Mouse (Mus musculus): Measurements from ENCODE around the gene Arl16. TPM values are rescaled to one million over a fixed set of nuclear protein-coding genes. Genes with fewer than 3 reads are reported as not detected.
A peak's percentile ranks its signal among the peaks of the same experiment; 100 is the strongest.

Arl16 gene
- polyA plus RNA-seq, 2 experiments = 9.9 to 13.0 TPM

- Histone ChIP-seq H3K9me3 (ENCODE audit: control insufficient read depth, low read length) (no peaks in the 10 kb centered on the region), H3K27me3 (ENCODE audit: control insufficient read depth, insufficient read depth, low read length) (no peaks in the 10 kb centered on the region), H3K4me3 (ENCODE audit: insufficient read depth in 1 of 2, low read depth in 2 of 2, low read length in 2 of 2) (peak overlapping the region in 1 of 2 experiments; percentile 92; a peak in 2 of 4 replicates), H3K36me3 (replicated peaks; ENCODE audit: control insufficient read depth, insufficient read depth, low read depth) (peaks cover 51% of the 10 kb centered on the region), H3K4me2 (ENCODE audit: low read depth) (peak overlapping the region; percentile 70), H3K27ac (peak overlapping the region; percentile 1; the same call in 1 of the 2 replicates), H3K9ac (replicated peaks) (peak overlapping the region; percentile 92), H3K4me1 (replicated peaks; ENCODE audit: control insufficient read depth in 2 of 2, insufficient read depth in 2 of 2, low read length in 1 of 2) (peaks cover 3 to 4% of the 10 kb centered on the region in 2 experiments; a peak in 3 of 4 replicates)
- no peak for ATAC-seq (ENCODE audit: insufficient read depth)
- no peak for DNase-seq (ENCODE audit: low read depth in 3 of 3, low spot score in 3 of 3)
- TF ChIP-seq CTCF (IDR thresholded peaks at IDR 0.05; ENCODE audit: low read depth) (no peak), EP300 (IDR thresholded peaks at IDR 0.05; ENCODE audit: low read depth) (no peak)
- 86% methylated on average over 7 of the region's 7 CpGs for WGBS (ENCODE audit: insufficient replicate concordance)
Measured at GRCm38 (mm10) chr11:120483448-120483934, 16.1 kb upstream of the Arl16 start.

GRCm38 (mm10) chr11:120472052-120472451 is 4.6 kb upstream of the Arl16 start:
- Histone ChIP-seq H3K27me3 (ENCODE audit: control insufficient read depth, insufficient read depth, low read length) (no peaks in the 10 kb centered on the region), H3K9me3 (ENCODE audit: control insufficient read depth, low read length) (no peaks in the 10 kb centered on the region), H3K4me3 (ENCODE audit: insufficient read depth in 1 of 2, low read depth in 2 of 2, low read length in 2 of 2) (no peak overlapping the region), H3K9ac (replicated peaks) (no peak overlapping the region), H3K4me2 (ENCODE audit: low read depth) (no peak overlapping the region), H3K27ac (no peak overlapping the region), H3K4me1 (replicated peaks; ENCODE audit: control insufficient read depth in 2 of 2, insufficient read depth in 2 of 2, low read length in 1 of 2) (peaks cover 6 to 7% of the 10 kb centered on the region in 2 experiments), H3K36me3 (replicated peaks; ENCODE audit: control insufficient read depth, insufficient read depth, low read depth) (peaks cover 54% of the 10 kb centered on the region)
- WGBS (ENCODE audit: insufficient replicate concordance) = 88% methylated on average over 6 of the region's 6 CpGs
- DNase-seq (ENCODE audit: low read depth in 3 of 3, low spot score in 3 of 3) (no peak), ATAC-seq (ENCODE audit: insufficient read depth) (no peak)
- TF ChIP-seq CTCF (IDR thresholded peaks at IDR 0.05; ENCODE audit: low read depth) (no peak), EP300 (IDR thresholded peaks at IDR 0.05; ENCODE audit: low read depth) (no peak)

- H3K4me2 ChIP-seq (ENCODE audit: low read depth) = peak overlapping the region; percentile 98
- WGBS (ENCODE audit: insufficient replicate concordance) = under 1% methylated on average over 33 of the region's 33 CpGs
- no peaks in the 10 kb centered on the region for H3K9me3 ChIP-seq (ENCODE audit: control insufficient read depth, low read length)
- no peaks in the 10 kb centered on the region for H3K27me3 ChIP-seq (ENCODE audit: control insufficient read depth, insufficient read depth, low read length)
- DNase-seq (ENCODE audit: low read depth in 3 of 3, low spot score in 3 of 3) (no peak), ATAC-seq (ENCODE audit: insufficient read depth) (peak; percentile 70)
- H3K36me3 ChIP-seq (replicated peaks; ENCODE audit: control insufficient read depth, insufficient read depth, low read depth) = peaks cover 26% of the 10 kb centered on the region
- H3K27ac ChIP-seq = peak overlapping the region; percentile 41
- peak overlapping the region; percentile 86 for H3K9ac ChIP-seq (replicated peaks)
- H3K4me3 ChIP-seq (ENCODE audit: insufficient read depth in 1 of 2, low read depth in 2 of 2, low read length in 2 of 2) = peak overlapping the region; percentile 78 to 99
- peaks cover 10 to 13% of the 10 kb centered on the region in 2 experiments for H3K4me1 ChIP-seq (replicated peaks; ENCODE audit: control insufficient read depth in 2 of 2, insufficient read depth in 2 of 2, low read length in 1 of 2)
- TF ChIP-seq CTCF (IDR thresholded peaks at IDR 0.05; ENCODE audit: low read depth) = no peak
- no peak for TF ChIP-seq EP300 (IDR thresholded peaks at IDR 0.05; ENCODE audit: low read depth)
Measured at GRCm38 (mm10) chr11:120467736-120468092, 307 bp upstream of the Arl16 start.

- DNase-seq (ENCODE audit: low read depth in 3 of 3, low spot score in 3 of 3) (no peak), ATAC-seq (ENCODE audit: insufficient read depth) (no peak)
- Histone ChIP-seq H3K27me3 (ENCODE audit: control insufficient read depth, insufficient read depth, low read length) (no peaks in the 10 kb centered on the region), H3K4me3 (ENCODE audit: insufficient read depth in 1 of 2, low read depth in 2 of 2, low read length in 2 of 2) (no peak overlapping the region), H3K9me3 (ENCODE audit: control insufficient read depth, low read length) (no peaks in the 10 kb centered on the region), H3K4me1 (replicated peaks; ENCODE audit: control insufficient read depth in 2 of 2, insufficient read depth in 2 of 2, low read length in 1 of 2) (peaks cover 10 to 13% of the 10 kb centered on the region in 2 experiments), H3K27ac (no peak overlapping the region), H3K36me3 (replicated peaks; ENCODE audit: control insufficient read depth, insufficient read depth, low read depth) (peaks cover 21% of the 10 kb centered on the region), H3K4me2 (ENCODE audit: low read depth) (no peak overlapping the region), H3K9ac (replicated peaks) (no peak overlapping the region)
- 76% methylated on average over 4 of the region's 4 CpGs for WGBS (ENCODE audit: insufficient replicate concordance)
- TF ChIP-seq EP300 (IDR thresholded peaks at IDR 0.05; ENCODE audit: low read depth) (no peak), CTCF (IDR thresholded peaks at IDR 0.05; ENCODE audit: low read depth) (no peak)
Measured at GRCm38 (mm10) chr11:120465521-120465920, 1.9 kb downstream of the Arl16 start.

- no peaks in the 10 kb centered on the region for H3K9me3 ChIP-seq (ENCODE audit: control insufficient read depth, low read length)
- H3K4me2 ChIP-seq (ENCODE audit: low read depth) = no peak overlapping the region
- TF ChIP-seq CTCF (IDR thresholded peaks at IDR 0.05; ENCODE audit: low read depth) (no peak), EP300 (IDR thresholded peaks at IDR 0.05; ENCODE audit: low read depth) (no peak)
- DNase-seq (ENCODE audit: low read depth in 3 of 3, low spot score in 3 of 3) (no peak), ATAC-seq (ENCODE audit: insufficient read depth) (no peak)
- peaks cover 18% of the 10 kb centered on the region for H3K36me3 ChIP-seq (replicated peaks; ENCODE audit: control insufficient read depth, insufficient read depth, low read depth)
- no peaks in the 10 kb centered on the region for H3K27me3 ChIP-seq (ENCODE audit: control insufficient read depth, insufficient read depth, low read length)
- 78% methylated on average over 5 of the region's 5 CpGs for WGBS (ENCODE audit: insufficient replicate concordance)
- no peak overlapping the region for H3K4me3 ChIP-seq (ENCODE audit: insufficient read depth in 1 of 2, low read depth in 2 of 2, low read length in 2 of 2)
- H3K9ac ChIP-seq (replicated peaks) = no peak overlapping the region
- H3K27ac ChIP-seq = no peak overlapping the region
- peaks cover 10 to 13% of the 10 kb centered on the region in 2 experiments for H3K4me1 ChIP-seq (replicated peaks; ENCODE audit: control insufficient read depth in 2 of 2, insufficient read depth in 2 of 2, low read length in 1 of 2)
Measured at GRCm38 (mm10) chr11:120464365-120464764, 3.0 kb downstream of the Arl16 start.

Data from liver, embryonic 14.5 days (tissue).